Mouse (Mus musculus) MEL (cell line): ENCODE measurements around the gene Ovol1. TPM values are rescaled to one million over a fixed set of nuclear protein-coding genes. Genes with fewer than 3 reads are reported as not detected.

Experiments
- DNase-seq: peaks from one replicate; pipeline ENCODE4 v3.0.0; 2011; ENCODE audit warnings: low read depth, low spot score
- H3K27ac ChIP-seq: 2 replicates; pipeline ENCODE4 v1.5.1; 2012; ENCODE audit warnings: low read depth, mild to moderate bottlenecking, control low read depth, low read length, moderate library complexity; ENCODE audit not compliant: control insufficient read depth
- H3K27me3 ChIP-seq, 2 experiments: fragments of 150-350 bp in 1 of 2; sonication (generic) in 1 of 2; 2 replicates each; pipeline ENCODE4 v1.6.1; 2012; ENCODE audit warnings: low read length in 2 of 2, mild to moderate bottlenecking in 2 of 2, improper control_type of control experiment in 1 of 2, moderate library complexity in 1 of 2; ENCODE audit not compliant: insufficient read depth in 2 of 2, control insufficient read depth in 1 of 2
- H3K36me3 ChIP-seq, 2 experiments: 2 replicates each; pipeline ENCODE4 v1.6.1; 2012 to 2014; ENCODE audit warnings: low read length in 2 of 2, improper control_type of control experiment in 1 of 2, inconsistent platforms in 1 of 2, mild to moderate bottlenecking in 1 of 2; ENCODE audit not compliant: insufficient read depth in 2 of 2, control insufficient read depth in 1 of 2
- H3K4me1 ChIP-seq, 2 experiments: fragments of 150-350 bp in 1 of 2; sonication (generic) in 1 of 2; 2 replicates each; pipeline ENCODE4 v1.6.1; 2012; ENCODE audit warnings: low read length in 2 of 2, improper control_type of control experiment in 1 of 2, mild to moderate bottlenecking in 1 of 2; ENCODE audit not compliant: insufficient read depth in 2 of 2, control insufficient read depth in 1 of 2
- H3K4me3 ChIP-seq, 2 experiments: fragments of 150-350 bp in 1 of 2; sonication (generic) in 1 of 2; 2 replicates each; pipeline ENCODE4 v1.5.1; 2012; ENCODE audit warnings: low read depth in 2 of 2, low read length in 2 of 2, mild to moderate bottlenecking in 2 of 2, moderate library complexity in 2 of 2, control low read depth in 1 of 2, improper control_type of control experiment in 1 of 2; ENCODE audit not compliant: control insufficient read depth in 1 of 2, insufficient read depth in 1 of 2
- H3K79me2 ChIP-seq: 2 replicates; pipeline ENCODE4 v1.6.1; 2012; ENCODE audit warnings: mild to moderate bottlenecking, low read length, moderate library complexity; ENCODE audit not compliant: control insufficient read depth, poor library complexity, insufficient read depth
- H3K9ac ChIP-seq: 2 replicates; pipeline ENCODE4 v1.6.1; 2012; ENCODE audit warnings: low read depth, mild to moderate bottlenecking, control low read depth, low read length, moderate library complexity; ENCODE audit not compliant: control insufficient read depth, poor library complexity, severe bottlenecking
- H3K9me3 ChIP-seq: fragments of 150-350 bp; sonication (generic); replicated peaks from 2 replicates; pipeline ENCODE4 v1.6.1; 2012; ENCODE audit warnings: mild to moderate bottlenecking, low read length, improper control_type of control experiment, moderate library complexity; ENCODE audit not compliant: insufficient read depth
- BHLHE40 ChIP-seq: IDR thresholded peaks from 2 replicates; pipeline ENCODE4 v1.6.1; 2012; ENCODE audit warnings: low read depth, mild to moderate bottlenecking, inconsistent platforms, low read length, improper control_type of control experiment, borderline replicate concordance
- ELF1 ChIP-seq: IDR thresholded peaks from 2 replicates; pipeline ENCODE4 v1.6.1; 2014; ENCODE audit warnings: low read depth, mild to moderate bottlenecking, inconsistent platforms, low read length, improper control_type of control experiment, moderate library complexity
- EP300 ChIP-seq, 2 experiments: IDR thresholded peaks; 2 replicates each; pipeline ENCODE4 v1.6.1; 2011; ENCODE audit warnings: improper control_type of control experiment in 2 of 2, low read length in 2 of 2, low read depth in 1 of 2, mild to moderate bottlenecking in 1 of 2
- KAT2A ChIP-seq: conservative IDR thresholded peaks from 2 replicates; pipeline ENCODE4 v1.6.1; 2012; ENCODE audit warnings: low read depth, low read length, improper control_type of control experiment, inconsistent platforms
- MEF2A ChIP-seq: IDR thresholded peaks from 2 replicates; pipeline ENCODE4 v1.6.1; 2014; ENCODE audit warnings: low read depth, mild to moderate bottlenecking, inconsistent platforms, low read length, improper control_type of control experiment; ENCODE audit not compliant: poor library complexity, insufficient replicate concordance, severe bottlenecking; ENCODE audit errors: extremely low read depth
- MYC ChIP-seq: IDR thresholded peaks from 2 replicates; pipeline ENCODE4 v1.6.1; 2011; ENCODE audit warnings: low read depth, mild to moderate bottlenecking, low read length, improper control_type of control experiment, moderate library complexity
- NELFE ChIP-seq: IDR thresholded peaks from 2 replicates; pipeline ENCODE4 v1.6.1; 2011; ENCODE audit warnings: low read depth, low read length, improper control_type of control experiment
- NRF1 ChIP-seq: IDR thresholded peaks from 2 replicates; pipeline ENCODE4 v1.6.1; 2014; ENCODE audit warnings: low read depth, mild to moderate bottlenecking, inconsistent platforms, low read length, improper control_type of control experiment, moderate library complexity; ENCODE audit not compliant: poor library complexity, insufficient read depth, severe bottlenecking
- POLR2A ChIP-seq, 2 experiments: IDR thresholded peaks; 2 replicates each; pipeline ENCODE4 v1.6.1; 2011 to 2012; ENCODE audit warnings: low read length in 2 of 2, mild to moderate bottlenecking in 2 of 2, control low read depth in 1 of 2, improper control_type of control experiment in 1 of 2, low read depth in 1 of 2, moderate library complexity in 1 of 2; ENCODE audit not compliant: control insufficient read depth in 1 of 2, insufficient read depth in 1 of 2, poor library complexity in 1 of 2
- POLR2AphosphoS2 ChIP-seq: IDR thresholded peaks from 2 replicates; pipeline ENCODE4 v1.6.1; 2011; ENCODE audit warnings: low read length, improper control_type of control experiment
- POLR2AphosphoS5 ChIP-seq: IDR thresholded peaks from 2 replicates; pipeline ENCODE4 v1.6.1; 2012; ENCODE audit warnings: low read depth, borderline replicate concordance, mild to moderate bottlenecking, inconsistent platforms, low read length, moderate library complexity, mixed read lengths
- RAD21 ChIP-seq: IDR thresholded peaks from 2 replicates; pipeline ENCODE4 v1.6.1; 2011; ENCODE audit warnings: mild to moderate bottlenecking, low read depth, low read length, improper control_type of control experiment
- RCOR1 ChIP-seq: IDR thresholded peaks from 2 replicates; pipeline ENCODE4 v1.6.1; 2012; ENCODE audit warnings: low read depth, mild to moderate bottlenecking, inconsistent platforms, low read length, improper control_type of control experiment
- USF2 ChIP-seq, 2 experiments: IDR thresholded peaks; 2 replicates each; pipeline ENCODE4 v1.6.1; 2011 to 2012; ENCODE audit warnings: improper control_type of control experiment in 2 of 2, low read length in 2 of 2, borderline replicate concordance in 1 of 2, inconsistent platforms in 1 of 2, low read depth in 1 of 2, mild to moderate bottlenecking in 1 of 2; ENCODE audit not compliant: insufficient read depth in 1 of 2
- ZKSCAN1 ChIP-seq: IDR thresholded peaks from 2 replicates; pipeline ENCODE4 v1.6.1; 2012; ENCODE audit warnings: low read depth, mild to moderate bottlenecking, inconsistent platforms, low read length, improper control_type of control experiment, moderate library complexity
- ZMIZ1 ChIP-seq: IDR thresholded peaks from 2 replicates; pipeline ENCODE4 v1.6.1; 2012; ENCODE audit warnings: low read depth, mild to moderate bottlenecking, inconsistent platforms, low read length, improper control_type of control experiment, moderate library complexity
- ZNF384 ChIP-seq: IDR thresholded peaks from 2 replicates; pipeline ENCODE4 v1.6.1; 2012; ENCODE audit warnings: low read depth, mild to moderate bottlenecking, inconsistent platforms, low read length, improper control_type of control experiment
- polyA plus RNA-seq, 2 experiments: library from polyadenylated mRNA; stranded (reverse) in 1 of 2; unstranded in 1 of 2; fragments of >175 nt in 1 of 2; fragments of >200 nt in 1 of 2; gene quantifications; 2 replicates each; pipeline versions ENCODE4 v1.2.1 to v1.2.4; 2012; ENCODE audit warnings: low replicate concordance in 2 of 2, low read depth in 1 of 2; ENCODE audit not compliant: insufficient read length in 2 of 2, insufficient read depth in 1 of 2, missing spikeins in 1 of 2
- total RNA-seq: library from RNA; depleted of rRNA; stranded (reverse); fragments of 300-350 nt; gene quantifications from 2 replicates; pipeline ENCODE4 v1.2.3, GENCODE M21; 2012

Gene Ovol1
- total and polyA plus RNA-seq, 3 experiments = 0.06 TPM; not detected in 2

DNA sequence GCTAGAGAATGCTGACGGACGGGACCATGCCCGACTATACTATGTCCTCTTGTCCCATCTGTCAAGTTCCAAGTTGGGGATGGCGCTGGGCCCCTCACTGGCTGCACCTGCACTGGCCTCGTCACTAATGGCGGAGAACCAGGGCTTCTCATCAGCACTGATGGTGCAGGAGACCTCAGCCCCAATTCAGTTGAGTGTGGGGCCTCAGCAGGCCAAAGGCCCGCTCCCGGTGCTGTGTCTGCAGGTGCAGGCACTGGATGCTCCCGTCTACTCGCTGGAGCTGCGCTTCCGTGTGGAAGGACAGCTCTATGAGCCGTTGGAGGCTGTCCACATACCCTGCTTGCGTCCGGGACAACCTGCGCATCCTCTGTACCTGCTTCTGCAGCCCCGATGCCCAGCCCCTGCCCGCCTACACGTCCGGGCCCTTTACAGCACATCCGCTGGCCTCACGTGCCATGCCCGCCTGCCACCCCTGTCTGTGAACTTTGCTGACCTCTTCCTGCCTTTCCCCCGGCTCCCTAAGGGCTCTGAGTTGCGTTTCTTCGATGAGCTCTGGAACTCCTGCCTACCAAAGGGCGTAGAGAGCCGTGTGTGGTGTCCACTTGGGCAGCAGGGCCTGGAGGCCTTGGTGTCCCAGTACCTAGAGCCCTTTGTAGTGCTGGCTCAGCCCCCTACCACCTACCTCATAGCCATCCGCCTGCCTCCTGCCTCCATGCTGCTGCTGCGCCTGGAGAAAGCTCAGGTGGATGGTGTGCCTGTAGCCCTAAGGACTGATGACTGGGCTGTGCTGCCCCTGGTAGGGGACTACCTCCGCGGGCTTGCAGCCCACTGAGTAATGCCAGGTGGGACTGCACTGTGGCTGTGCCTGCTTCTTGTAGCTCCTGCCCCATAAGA lies 10.2 kb upstream of the Ovol1 start:
- Histone ChIP-seq H3K4me3 (no peak overlapping the region), H3K4me1 (peaks cover 0 to 8% of the 10 kb centered on the region in 2 experiments; a peak in 2 of 4 replicates), H3K9me3 (no peaks in the 10 kb centered on the region), H3K9ac (no peak overlapping the region), H3K27me3 (no peaks in the 10 kb centered on the region), H3K27ac (no peak overlapping the region), H3K79me2 (peaks cover 13% of the 10 kb centered on the region), H3K36me3 (peaks cover 0 to 2% of the 10 kb centered on the region in 2 experiments; a peak in 3 of 4 replicates)
- DNase-seq = no peak
- no peak for TF ChIP-seq ZMIZ1
- TF ChIP-seq POLR2AphosphoS2 = no peak
- TF ChIP-seq BHLHE40 = no peak
- TF ChIP-seq MYC = no peak
- no peak for TF ChIP-seq USF2 (IDR thresholded peaks at IDR 0.05; ENCODE audit: borderline replicate concordance in 1 of 2, insufficient read depth in 1 of 2, low read depth in 1 of 2, low read length in 2 of 2)
- no peak for TF ChIP-seq MEF2A
- TF ChIP-seq ZKSCAN1 = no peak
- TF ChIP-seq EP300 (IDR thresholded peaks at IDR 0.05; ENCODE audit: low read depth in 1 of 2, low read length in 2 of 2) = no peak
- TF ChIP-seq ZNF384 = no peak
- no peak for TF ChIP-seq KAT2A
- no peak for TF ChIP-seq NRF1
- TF ChIP-seq ELF1 = no peak
- no peak for TF ChIP-seq RCOR1
- TF ChIP-seq RAD21 = no peak
- TF ChIP-seq POLR2AphosphoS5 = no peak

- Histone ChIP-seq H3K9me3 (no peaks in the 10 kb centered on the region), H3K36me3 (peaks cover 0 to 2% of the 10 kb centered on the region in 2 experiments; a peak in 3 of 4 replicates), H3K4me3 (no peak overlapping the region), H3K79me2 (peaks cover 13% of the 10 kb centered on the region), H3K4me1 (peaks cover 0 to 8% of the 10 kb centered on the region in 2 experiments; a peak in 2 of 4 replicates), H3K27ac (no peak overlapping the region), H3K9ac (no peak overlapping the region), H3K27me3 (no peaks in the 10 kb centered on the region)
- DNase-seq = no peak
- TF ChIP-seq NELFE (no peak), POLR2A (IDR thresholded peaks at IDR 0.05; ENCODE audit: control insufficient read depth in 1 of 2, insufficient read depth in 1 of 2, low read depth in 1 of 2, low read length in 2 of 2, poor library complexity in 1 of 2) (0 out of 4 replicates have a peak, but pooled peaks of 1 of the 2 experiments have one; percentile 14)
Measured at GRCm38 (mm10) chr19:5569521-5569920, 9.1 kb upstream of the Ovol1 start.
